Mouse (Mus musculus): ENCODE data around the gene Aldh1l1. TPM values are rescaled to one million over a fixed set of nuclear protein-coding genes. Genes with fewer than 3 reads are reported as not detected.
"Not testable (repeated sequence)": the region's sequence is repeated elsewhere in the genome, so short reads cannot be mapped to it uniquely, and the experiment has no call there.

Gene Aldh1l1
- polyA plus RNA-seq, 1 experiment from 2014 or later, result 101 TPM

DNA sequence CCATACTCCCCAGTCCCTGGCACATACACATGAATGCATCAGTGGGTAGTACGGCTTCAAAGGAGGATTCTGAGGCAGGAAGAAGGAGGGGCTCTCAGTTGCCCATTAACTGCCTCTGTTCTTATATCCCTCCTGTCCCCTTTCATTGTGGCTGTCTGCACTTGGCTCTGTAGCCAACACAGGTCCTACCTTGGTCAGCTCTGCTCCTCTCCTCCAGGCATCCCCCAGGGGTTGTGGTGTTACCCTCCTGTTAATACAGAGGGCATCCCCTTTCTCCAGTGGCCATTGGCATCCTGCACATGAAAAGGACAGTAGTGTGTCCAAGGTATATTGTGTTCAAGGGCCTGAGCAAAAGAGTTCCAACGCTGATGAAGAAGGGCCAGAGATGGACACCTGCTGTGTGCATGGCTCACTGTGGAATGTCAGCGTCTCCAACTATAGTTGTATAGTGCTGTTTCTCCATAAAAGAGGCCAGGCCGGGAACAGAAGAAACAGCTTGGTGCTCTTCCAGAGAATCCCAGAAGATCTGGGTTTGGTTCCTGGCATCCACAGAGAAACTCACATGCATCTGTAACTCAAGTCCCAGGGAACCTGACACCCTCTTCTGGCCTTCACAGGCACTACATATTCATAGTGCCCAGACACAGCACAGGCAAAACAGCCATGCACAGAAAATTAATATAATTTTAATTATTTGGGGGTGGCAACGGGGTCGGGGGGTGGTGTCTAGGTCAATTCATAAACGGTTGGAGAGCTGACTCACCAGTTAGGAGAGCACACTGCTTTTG is 139.2 kb downstream of the Aldh1l1 start:
- no peaks in the 10 kb centered on the region for H3K36me3 ChIP-seq (ENCODE audit: control insufficient read depth, insufficient read depth, low read length)
- no peak overlapping the region for H3K9ac ChIP-seq (ENCODE audit: low read depth, low read length)
- no peak for ATAC-seq
- no peaks in the 10 kb centered on the region for H3K27me3 ChIP-seq (replicated peaks; ENCODE audit: control insufficient read depth, insufficient read depth, low read length)
- H3K9me3 ChIP-seq (ENCODE audit: control insufficient read depth, low read length), result no peaks in the 10 kb centered on the region
- peaks cover 5% of the 10 kb centered on the region for H3K4me1 ChIP-seq (ENCODE audit: control insufficient read depth, insufficient read depth, low read depth, low read length)
- H3K4me2 ChIP-seq (ENCODE audit: low read length), result no peak overlapping the region
- 64% methylated on average over 7 of the region's 7 CpGs for WGBS
- no peak overlapping the region for H3K4me3 ChIP-seq (ENCODE audit: low read length)
- H3K27ac ChIP-seq (ENCODE audit: low read depth, low read length), result no peak overlapping the region

DNA sequence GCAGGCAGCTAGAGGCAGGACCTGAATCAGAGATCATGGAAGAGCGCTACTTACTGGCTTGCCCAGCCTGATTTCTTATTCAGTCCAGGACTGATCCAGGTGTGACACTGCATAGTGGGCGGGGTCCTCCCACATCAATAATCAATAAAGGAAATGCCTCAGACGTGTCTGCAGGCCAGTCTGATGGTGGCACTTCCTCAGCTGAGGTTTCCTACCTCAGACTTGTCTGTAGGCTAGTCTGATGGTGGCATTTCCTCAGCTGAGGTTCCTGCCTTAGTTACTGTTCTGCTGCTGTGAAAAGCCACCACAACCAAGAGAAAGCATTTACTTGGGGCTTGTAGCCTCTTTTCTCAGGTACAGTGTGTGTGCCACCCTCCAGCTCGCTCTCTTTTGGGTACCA is 141.3 kb downstream of the Aldh1l1 start:
- Histone ChIP-seq H3K4me3 (ENCODE audit: low read length) (no peak overlapping the region), H3K27ac (ENCODE audit: low read depth, low read length) (no peak overlapping the region), H3K4me2 (ENCODE audit: low read length) (no peak overlapping the region), H3K9me3 (ENCODE audit: control insufficient read depth, low read length) (no peaks in the 10 kb centered on the region), H3K27me3 (replicated peaks; ENCODE audit: control insufficient read depth, insufficient read depth, low read length) (no peaks in the 10 kb centered on the region), H3K36me3 (ENCODE audit: control insufficient read depth, insufficient read depth, low read length) (no peaks in the 10 kb centered on the region), H3K4me1 (ENCODE audit: control insufficient read depth, insufficient read depth, low read depth, low read length) (peaks cover 3% of the 10 kb centered on the region), H3K9ac (ENCODE audit: low read depth, low read length) (no peak overlapping the region)
- no peak for ATAC-seq
- 96% methylated on average over 4 of the region's 4 CpGs for WGBS

GRCm38 (mm10) chr6:90629506-90629905 is 143.3 kb downstream of the Aldh1l1 start:
- no peak overlapping the region for H3K9ac ChIP-seq (ENCODE audit: low read depth, low read length)
- H3K4me1 ChIP-seq (ENCODE audit: control insufficient read depth, insufficient read depth, low read depth, low read length), result no peaks in the 10 kb centered on the region
- H3K9me3 ChIP-seq (ENCODE audit: control insufficient read depth, low read length), result no peaks in the 10 kb centered on the region
- no peak overlapping the region for H3K4me3 ChIP-seq (ENCODE audit: low read length)
- H3K27me3 ChIP-seq (replicated peaks; ENCODE audit: control insufficient read depth, insufficient read depth, low read length), result no peaks in the 10 kb centered on the region
- no peak overlapping the region for H3K27ac ChIP-seq (ENCODE audit: low read depth, low read length)
- 91% methylated on average over 6 of the region's 6 CpGs for WGBS
- no peak for ATAC-seq
- no peaks in the 10 kb centered on the region for H3K36me3 ChIP-seq (ENCODE audit: control insufficient read depth, insufficient read depth, low read length)
- no peak overlapping the region for H3K4me2 ChIP-seq (ENCODE audit: low read length)

GRCm38 (mm10) chr6:90630427-90630826 is 144.2 kb downstream of the Aldh1l1 start:
- no peaks in the 10 kb centered on the region for H3K4me1 ChIP-seq (ENCODE audit: control insufficient read depth, insufficient read depth, low read depth, low read length)
- no peaks in the 10 kb centered on the region for H3K9me3 ChIP-seq (ENCODE audit: control insufficient read depth, low read length)
- no peak overlapping the region for H3K4me3 ChIP-seq (ENCODE audit: low read length)
- ATAC-seq, result no peak
- no peak overlapping the region for H3K27ac ChIP-seq (ENCODE audit: low read depth, low read length)
- H3K4me2 ChIP-seq (ENCODE audit: low read length), result no peak overlapping the region
- H3K36me3 ChIP-seq (ENCODE audit: control insufficient read depth, insufficient read depth, low read length), result no peaks in the 10 kb centered on the region
- WGBS, result 89% methylated on average over 7 of the region's 7 CpGs
- no peaks in the 10 kb centered on the region for H3K27me3 ChIP-seq (replicated peaks; ENCODE audit: control insufficient read depth, insufficient read depth, low read length)
- H3K9ac ChIP-seq (ENCODE audit: low read depth, low read length), result no peak overlapping the region

DNA sequence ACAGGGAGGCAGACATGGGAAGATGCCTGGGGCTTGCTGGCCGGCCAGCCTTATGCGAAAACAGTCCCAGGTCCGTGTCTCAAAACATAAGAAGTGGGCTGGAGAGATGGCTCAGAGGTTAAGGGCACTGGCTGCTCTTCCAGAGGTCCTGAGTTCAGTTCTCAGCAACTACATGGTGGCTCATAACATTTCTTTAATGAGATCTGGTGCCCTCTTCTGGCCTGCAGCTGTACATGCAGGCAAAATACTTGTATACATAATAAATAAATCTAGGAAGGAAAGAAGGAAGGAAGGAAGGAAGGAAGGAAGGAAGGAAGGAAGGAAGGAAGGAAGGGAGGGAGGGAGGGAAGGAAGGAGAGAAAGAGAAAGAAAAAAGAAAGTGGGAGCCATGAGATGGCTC is 146.3 kb downstream of the Aldh1l1 start:
- 76% methylated on average over 3 of the region's 3 CpGs for WGBS
- H3K4me2 ChIP-seq (ENCODE audit: low read length); H3K27me3 ChIP-seq (replicated peaks; ENCODE audit: control insufficient read depth, insufficient read depth, low read length); H3K27ac ChIP-seq (ENCODE audit: low read depth, low read length); H3K9ac ChIP-seq (ENCODE audit: low read depth, low read length); H3K36me3 ChIP-seq (ENCODE audit: control insufficient read depth, insufficient read depth, low read length); ATAC-seq; H3K9me3 ChIP-seq (ENCODE audit: control insufficient read depth, low read length); H3K4me1 ChIP-seq (ENCODE audit: control insufficient read depth, insufficient read depth, low read depth, low read length); H3K4me3 ChIP-seq (ENCODE audit: low read length): not testable (repeated sequence)

DNA sequence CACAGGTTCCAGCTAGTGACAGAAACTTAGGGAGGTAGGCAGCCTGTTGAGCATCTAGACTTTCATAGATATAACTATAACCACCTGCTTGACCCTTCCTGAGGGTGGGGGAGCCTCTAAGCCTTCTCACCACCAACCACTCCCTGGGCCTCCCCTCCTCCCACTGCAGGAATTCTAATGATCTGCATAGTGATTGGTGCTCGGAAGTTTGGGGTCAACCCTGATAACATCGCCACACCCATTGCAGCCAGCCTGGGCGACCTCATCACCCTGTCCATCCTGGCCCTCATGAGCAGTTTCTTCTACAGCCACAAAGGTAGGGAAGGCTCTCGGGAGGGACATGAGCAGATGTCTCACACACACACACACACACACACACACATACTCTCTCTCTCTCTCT is 148.9 kb downstream of the Aldh1l1 start:
- ATAC-seq, result no peak
- H3K27me3 ChIP-seq (replicated peaks; ENCODE audit: control insufficient read depth, insufficient read depth, low read length), result no peaks in the 10 kb centered on the region
- no peaks in the 10 kb centered on the region for H3K9me3 ChIP-seq (ENCODE audit: control insufficient read depth, low read length)
- no peaks in the 10 kb centered on the region for H3K4me1 ChIP-seq (ENCODE audit: control insufficient read depth, insufficient read depth, low read depth, low read length)
- no peak overlapping the region for H3K4me3 ChIP-seq (ENCODE audit: low read length)
- no peak overlapping the region for H3K4me2 ChIP-seq (ENCODE audit: low read length)
- no peak overlapping the region for H3K27ac ChIP-seq (ENCODE audit: low read depth, low read length)
- H3K9ac ChIP-seq (ENCODE audit: low read depth, low read length), result no peak overlapping the region
- WGBS, result 51% methylated on average over 4 of the region's 4 CpGs
- H3K36me3 ChIP-seq (ENCODE audit: control insufficient read depth, insufficient read depth, low read length), result no peaks in the 10 kb centered on the region

- no peaks in the 10 kb centered on the region for H3K9me3 ChIP-seq (ENCODE audit: control insufficient read depth, low read length)
- H3K36me3 ChIP-seq (ENCODE audit: control insufficient read depth, insufficient read depth, low read length), result no peaks in the 10 kb centered on the region
- no peak for ATAC-seq
- no peaks in the 10 kb centered on the region for H3K27me3 ChIP-seq (replicated peaks; ENCODE audit: control insufficient read depth, insufficient read depth, low read length)
- H3K9ac ChIP-seq (ENCODE audit: low read depth, low read length), result no peak overlapping the region
- no peak overlapping the region for H3K4me3 ChIP-seq (ENCODE audit: low read length)
- H3K27ac ChIP-seq (ENCODE audit: low read depth, low read length), result no peak overlapping the region
- no peak overlapping the region for H3K4me2 ChIP-seq (ENCODE audit: low read length)
- H3K4me1 ChIP-seq (ENCODE audit: control insufficient read depth, insufficient read depth, low read depth, low read length), result no peaks in the 10 kb centered on the region
- WGBS, result 56% methylated on average over 3 of the region's 3 CpGs
These were observed 149.4 kb downstream of the Aldh1l1 start for GRCm38 (mm10) chr6:90635611-90636010.

DNA sequence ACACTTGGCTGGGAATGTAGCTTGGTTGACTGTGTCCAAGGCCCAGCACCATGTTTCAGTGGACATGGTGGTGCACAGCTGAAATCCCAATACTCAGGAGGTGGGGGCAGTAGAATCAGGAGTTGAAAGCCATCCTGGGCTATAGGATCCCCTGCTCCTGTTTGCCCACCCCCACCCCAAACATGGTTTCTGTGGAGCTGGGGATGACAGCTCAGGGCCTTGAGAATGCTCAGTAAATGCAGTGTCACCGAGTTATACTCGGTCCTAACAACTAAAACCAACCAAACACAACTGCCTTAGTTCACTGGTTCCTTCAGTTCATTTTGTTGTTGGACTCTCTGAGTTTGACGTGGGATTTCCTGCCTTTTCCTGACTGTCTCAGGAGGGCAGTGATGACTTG is 156.8 kb downstream of the Aldh1l1 start:
- Histone ChIP-seq H3K9me3 (ENCODE audit: control insufficient read depth, low read length) (peaks cover 3% of the 10 kb centered on the region; the same call in 1 of the 2 replicates), H3K4me3 (ENCODE audit: low read length) (no peak overlapping the region), H3K27me3 (replicated peaks; ENCODE audit: control insufficient read depth, insufficient read depth, low read length) (no peaks in the 10 kb centered on the region), H3K27ac (ENCODE audit: low read depth, low read length) (no peak overlapping the region), H3K36me3 (ENCODE audit: control insufficient read depth, insufficient read depth, low read length) (no peaks in the 10 kb centered on the region), H3K9ac (ENCODE audit: low read depth, low read length) (no peak overlapping the region), H3K4me1 (ENCODE audit: control insufficient read depth, insufficient read depth, low read depth, low read length) (peaks cover 4% of the 10 kb centered on the region; the same call in 1 of the 2 replicates), H3K4me2 (ENCODE audit: low read length) (no peak overlapping the region)
- WGBS, result 91% methylated on average over 3 of the region's 3 CpGs
- no peak for ATAC-seq

- Histone ChIP-seq H3K36me3 (ENCODE audit: control insufficient read depth, insufficient read depth, low read length) (no peaks in the 10 kb centered on the region), H3K9me3 (ENCODE audit: control insufficient read depth, low read length) (peaks cover 3% of the 10 kb centered on the region; the same call in 1 of the 2 replicates), H3K4me2 (ENCODE audit: low read length) (no peak overlapping the region), H3K4me3 (ENCODE audit: low read length) (no peak overlapping the region), H3K27ac (ENCODE audit: low read depth, low read length) (no peak overlapping the region), H3K27me3 (replicated peaks; ENCODE audit: control insufficient read depth, insufficient read depth, low read length) (no peaks in the 10 kb centered on the region), H3K9ac (ENCODE audit: low read depth, low read length) (no peak overlapping the region), H3K4me1 (ENCODE audit: control insufficient read depth, insufficient read depth, low read depth, low read length) (peaks cover 4% of the 10 kb centered on the region; the same call in 1 of the 2 replicates)
- peak; percentile 19; the same call in 1 of the 2 replicates for ATAC-seq
- WGBS, result 69% methylated on average over 4 of the region's 4 CpGs
These were observed 158.7 kb downstream of the Aldh1l1 start for GRCm38 (mm10) chr6:90644965-90645364.
